Comparison of ENCODE assay signal across 13 mouse cellular contexts in genomic region chr8:7131746-7132145, GRCm38 (mm10).
DNase-seq lines count a peak whose midpoint lies in the region; ATAC-seq and TF ChIP-seq lines count a peak whose summit lies in the region.
"Had no signal": no experiment of that assay in that cellular context is flagged by ENCODE, and none has a peak within 500 bp of the region (broad histone marks: within the 10 kb centered on the region; RNA-seq: fewer than 3 reads in every experiment).

No protein-coding gene starts in this region.

- no peak overlapping the region for H3K9ac ChIP-seq in heart, postnatal 0 days (replicated peaks; ENCODE audit: low read depth, low read length)
- H3K9ac ChIP-seq in forebrain, embryonic 11.5 days (ENCODE audit: low read length), result no peak overlapping the region
- no peak overlapping the region for H3K9ac ChIP-seq in intestine, embryonic 15.5 days
- H3K9ac ChIP-seq: liver, embryonic 13.5 days had no signal

- no peaks in the 10 kb centered on the region for H3K4me1 ChIP-seq in heart, postnatal 0 days (ENCODE audit: control insufficient read depth, insufficient read depth)
- no peaks in the 10 kb centered on the region for H3K4me1 ChIP-seq in forebrain, embryonic 11.5 days (replicated peaks; ENCODE audit: control insufficient read depth, insufficient read depth, low read length)
- 0 out of 2 replicates have a peak, but pooled peaks cover 3% of the 10 kb centered on the region for H3K4me1 ChIP-seq in intestine, embryonic 15.5 days (replicated peaks)
- H3K4me1 ChIP-seq: liver, embryonic 13.5 days had no signal

- TF ChIP-seq EP300 in heart, postnatal 0 days (IDR thresholded peaks at IDR 0.05; ENCODE audit: low read depth), result no peak

- H3K27ac ChIP-seq in heart, postnatal 0 days (ENCODE audit: low read depth), result no peak overlapping the region
- no peak overlapping the region for H3K27ac ChIP-seq in forebrain, embryonic 11.5 days (ENCODE audit: low read depth, low read length)
- no peak overlapping the region for H3K27ac ChIP-seq in intestine, embryonic 15.5 days
- H3K27ac ChIP-seq: liver, embryonic 13.5 days had no signal

- H3K9me3 ChIP-seq in heart, postnatal 0 days (replicated peaks; ENCODE audit: control insufficient read depth, low read length), result no peaks in the 10 kb centered on the region
- H3K9me3 ChIP-seq in forebrain, embryonic 11.5 days (ENCODE audit: control insufficient read depth, low read length), result no peaks in the 10 kb centered on the region
- no peaks in the 10 kb centered on the region for H3K9me3 ChIP-seq in intestine, embryonic 15.5 days
- H3K9me3 ChIP-seq: liver, embryonic 13.5 days had no signal

- no peak for DNase-seq in heart, postnatal 0 days (ENCODE audit: low spot score)
- no peak for DNase-seq in heart, adult 11 months
- DNase-seq in 3T3-L1 (ENCODE audit: low read depth, low spot score), result peak; percentile 37
- peak; percentile 48 for DNase-seq in forebrain, embryonic 11.5 days (ENCODE audit: low spot score)
- DNase-seq in mesoderm, embryonic 11.5 days (ENCODE audit: low read depth, low spot score), result peak; percentile 23
- no peak for DNase-seq in adrenal gland, adult 8-10 months
- no peak for DNase-seq in gastrocnemius, adult 8-10 months (ENCODE audit: low spot score in 2 of 2)
- DNase-seq: kidney, adult 11 months; liver, embryonic 13.5 days; right cerebral cortex, postnatal 25 days; thymus, adult 18-20 months had no signal

- peak overlapping the region; percentile 23; the same call in 1 of the 2 replicates for H3K4me2 ChIP-seq in heart, postnatal 0 days (ENCODE audit: low read depth, low read length)
- H3K4me2 ChIP-seq in forebrain, embryonic 11.5 days (ENCODE audit: low read depth, low read length, severe bottlenecking), result no peak overlapping the region
- H3K4me2 ChIP-seq in intestine, embryonic 15.5 days (replicated peaks), result no peak overlapping the region
- H3K4me2 ChIP-seq: heart, embryonic 11.5 days; liver, embryonic 13.5 days had no signal

- TF ChIP-seq CTCF in heart, postnatal 0 days (IDR thresholded peaks at IDR 0.05; ENCODE audit: low read depth), result no peak

- 41% methylated on average over 4 of the region's 4 CpGs for WGBS in heart, postnatal 0 days
- WGBS in forebrain, embryonic 11.5 days, result 54% methylated on average over 4 of the region's 4 CpGs
- WGBS in intestine, embryonic 15.5 days, result 28% methylated on average over 4 of the region's 4 CpGs

- H3K36me3 ChIP-seq in heart, postnatal 0 days (replicated peaks; ENCODE audit: control insufficient read depth, insufficient read depth, low read length), result no peaks in the 10 kb centered on the region
- H3K36me3 ChIP-seq in forebrain, embryonic 11.5 days (ENCODE audit: control insufficient read depth, insufficient read depth, low read length), result no peaks in the 10 kb centered on the region
- H3K36me3 ChIP-seq in intestine, embryonic 15.5 days, result no peaks in the 10 kb centered on the region
- H3K36me3 ChIP-seq: liver, embryonic 13.5 days had no signal

- no peak for ATAC-seq in heart, postnatal 0 days (ENCODE audit: insufficient read depth, low read depth)
- ATAC-seq in forebrain, embryonic 11.5 days (replicated peaks; ENCODE audit: low FRiP score), result peak; percentile 56; the same call in 1 of the 2 replicates
- ATAC-seq in intestine, embryonic 15.5 days, result no peak

- no peak overlapping the region for H3K4me3 ChIP-seq in heart, postnatal 0 days (ENCODE audit: low read depth, low read length)
- no peak overlapping the region for H3K4me3 ChIP-seq in forebrain, embryonic 11.5 days (ENCODE audit: low read depth, low read length)
- H3K4me3 ChIP-seq in intestine, embryonic 15.5 days (replicated peaks), result no peak overlapping the region
- H3K4me3 ChIP-seq: liver, embryonic 13.5 days had no signal

- no peaks in the 10 kb centered on the region for H3K27me3 ChIP-seq in heart, postnatal 0 days (ENCODE audit: control insufficient read depth, insufficient read depth, low read length)
- H3K27me3 ChIP-seq in forebrain, embryonic 11.5 days (ENCODE audit: control insufficient read depth, insufficient read depth, low read length), result no peaks in the 10 kb centered on the region
- no peaks in the 10 kb centered on the region for H3K27me3 ChIP-seq in intestine, embryonic 15.5 days (replicated peaks)
- H3K27me3 ChIP-seq: liver, embryonic 13.5 days had no signal

Comparison
In these comparisons a context has a peak if more than half of its experiments do, and no peak if none do; other contexts are left out.
1. DNase-seq: peak in 3T3-L1 (single experiment), forebrain, embryonic 11.5 days (single experiment) and mesoderm, embryonic 11.5 days (single experiment); none in heart, postnatal 0 days (single experiment), heart, adult 11 months (single experiment), adrenal gland, adult 8-10 months (single experiment) and gastrocnemius, adult 8-10 months (0 of 2).